In the genomic region with DNA sequence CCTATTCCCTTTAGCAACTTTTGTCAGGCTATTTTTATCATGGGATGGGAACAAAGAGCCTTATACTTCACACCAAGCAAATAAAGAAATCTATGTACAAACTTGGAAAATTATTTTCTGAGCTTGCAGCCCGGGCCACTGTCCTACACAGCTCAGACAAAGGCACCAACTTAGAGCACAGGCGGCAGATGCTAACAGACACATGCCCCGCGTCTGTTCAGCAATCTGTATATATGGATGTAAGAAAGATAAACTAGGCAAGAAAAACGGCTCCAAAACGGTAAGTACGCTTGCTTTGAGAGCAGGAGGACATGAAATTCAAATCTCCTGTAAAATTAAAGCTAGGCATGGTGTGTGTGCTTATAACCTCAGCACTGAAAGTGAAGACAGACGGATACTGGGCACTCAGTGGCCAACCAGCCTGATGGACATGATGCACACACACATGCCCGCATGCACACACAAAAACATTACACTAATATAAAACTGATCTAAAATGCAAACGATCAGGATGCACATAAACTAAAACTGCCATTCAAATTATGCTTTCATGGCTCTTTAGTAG, we compare ENCODE assay signal across 29 mouse cellular contexts.
DNase-seq lines count a peak whose midpoint lies in the region; ATAC-seq and TF ChIP-seq lines count a peak whose summit lies in the region.
"Had no signal": no experiment of that assay in that cellular context is flagged by ENCODE, and none has a peak within 500 bp of the region (broad histone marks: within the 10 kb centered on the region; RNA-seq: fewer than 3 reads in every experiment).

No protein-coding gene starts in this region.

- peak; percentile 71 for ATAC-seq in frontal cortex, adult (ENCODE audit: low TSS enrichment)
- ATAC-seq: intestine, postnatal 0 days had no signal

- no peak for TF ChIP-seq POLR2A in thymus, adult 2 months (IDR thresholded peaks at IDR 0.05; ENCODE audit: control insufficient read depth, extremely low read depth, insufficient read depth, low read length, poor library complexity)

- H3K36me3 ChIP-seq in thymus, adult 2 months (ENCODE audit: control insufficient read depth, insufficient read depth, low read length) = no peaks in the 10 kb centered on the region
- H3K36me3 ChIP-seq: stomach, embryonic 15.5 days had no signal

- WGBS in thymus, adult 2 months = 95% methylated on average over 10 of the region's 10 CpGs

- H3K4me1 ChIP-seq in thymus, adult 2 months (replicated peaks; ENCODE audit: control insufficient read depth, insufficient read depth, low read length) = no peaks in the 10 kb centered on the region
- H3K4me1 ChIP-seq: liver, embryonic 13.5 days; midbrain, embryonic 12.5 days; neural tube, embryonic 13.5 days; stomach, embryonic 15.5 days had no signal

- H3K27ac ChIP-seq in thymus, adult 2 months (ENCODE audit: control insufficient read depth, insufficient read depth, low read length) = no peak overlapping the region
- H3K27ac ChIP-seq: hindbrain, embryonic 14.5 days; left cerebral cortex, adult 2 months; liver, embryonic 13.5 days; midbrain, embryonic 12.5 days; neural tube, embryonic 13.5 days; stomach, embryonic 15.5 days had no signal

- DNase-seq in frontal cortex, adult 2 months (ENCODE audit: extremely low spot score in 1 of 2, low spot score in 1 of 2) = no peak
- DNase-seq in brain, adult 2 months (ENCODE audit: low read depth, low spot score) = peak; percentile 40
- peak; percentile 51 for DNase-seq in brain, embryonic 18.5 days (ENCODE audit: low read depth, low spot score)
- DNase-seq in layer of hippocampus, adult 9-10 months (ENCODE audit: low spot score) = peak; percentile 35
- no peak for DNase-seq in retina, postnatal 1 day
- DNase-seq in thymus, adult 2 months = no peak
- DNase-seq in B cell, adult 2 months = no peak
- DNase-seq: adrenal gland, postnatal 25 days; cerebellum, adult 8-10 months; cerebellum, postnatal 25 days; gastrocnemius, postnatal 10 days; heart, adult 18-20 months; kidney, adult 9 months; kidney, postnatal 10 days; liver, embryonic 13.5 days; lung, adult 18-20 months; lung, postnatal 4 days; right cerebral cortex, postnatal 25 days; thymus, adult 18-20 months; thymus, postnatal 4 days had no signal

- H3K27me3 ChIP-seq in thymus, adult 2 months (ENCODE audit: control insufficient read depth, insufficient read depth, low read length) = no peaks in the 10 kb centered on the region
- H3K27me3 ChIP-seq: liver, embryonic 13.5 days; megakaryocyte, embryonic 14.5 days; midbrain, embryonic 12.5 days; neural tube, embryonic 13.5 days; stomach, embryonic 15.5 days had no signal

- no peak overlapping the region for H3K4me3 ChIP-seq in thymus, adult 2 months (ENCODE audit: control insufficient read depth, insufficient read depth, low read length)
- H3K4me3 ChIP-seq: left cerebral cortex, adult 2 months; liver, embryonic 13.5 days; megakaryocyte, embryonic 14.5 days; midbrain, embryonic 12.5 days; myocyte; neural tube, embryonic 13.5 days; stomach, embryonic 15.5 days had no signal

- no peak for TF ChIP-seq CTCF in thymus, adult 2 months (IDR thresholded peaks at IDR 0.05; ENCODE audit: borderline replicate concordance, control insufficient read depth, extremely low read depth, insufficient read depth, low read length, poor library complexity)

Comparison
In these comparisons a context has a peak if more than half of its experiments do, and no peak if none do; other contexts are left out.
1. DNase-seq: peak in brain, adult 2 months (single experiment), brain, embryonic 18.5 days (single experiment) and layer of hippocampus, adult 9-10 months (single experiment); none in frontal cortex, adult 2 months (0 of 2), retina, postnatal 1 day (single experiment), thymus, adult 2 months (single experiment) and B cell, adult 2 months (0 of 2).